Mouse (Mus musculus) C2C12 (cell line): ENCODE measurements around the gene Ccdc66. TPM values are rescaled to one million over a fixed set of nuclear protein-coding genes. Genes with fewer than 3 reads are reported as not detected.

Experiments
- H3K27me3 ChIP-seq: one replicate; pipeline ENCODE4 v1.6.1; 2011; ENCODE audit not compliant: control insufficient read depth, insufficient read depth, insufficient read length
- H3K36me3 ChIP-seq: one replicate; pipeline ENCODE4 v1.6.1; 2011; ENCODE audit not compliant: control insufficient read depth, insufficient read depth
- H3K4me3 ChIP-seq: one replicate; pipeline ENCODE4 v1.5.1; 2011; ENCODE audit warnings: mild to moderate bottlenecking, control low read depth; ENCODE audit not compliant: poor library complexity, insufficient read depth, severe bottlenecking
- H3K79me2 ChIP-seq: one replicate; pipeline ENCODE4 v1.6.1; 2011; ENCODE audit not compliant: control insufficient read depth, insufficient read depth
- H3K79me3 ChIP-seq: one replicate; pipeline ENCODE4 v1.6.1; 2011; ENCODE audit warnings: low read depth, control low read depth
- H3ac ChIP-seq: one replicate; pipeline ENCODE3; 2011; ENCODE audit warnings: low read depth; ENCODE audit not compliant: control insufficient read depth, insufficient read length
- CEBPB ChIP-seq: IDR thresholded peaks from one replicate; pipeline ENCODE4 v1.6.1; 2011; ENCODE audit warnings: low read depth, mild to moderate bottlenecking, control low read depth, moderate library complexity
- CTCF ChIP-seq: IDR thresholded peaks from one replicate; pipeline ENCODE4 v1.5.1; 2011; ENCODE audit not compliant: control insufficient read depth, insufficient read depth, insufficient read length
- FOSL1 ChIP-seq: IDR thresholded peaks from one replicate; pipeline ENCODE4 v1.8.0; 2011; ENCODE audit warnings: mild to moderate bottlenecking, low read length; ENCODE audit not compliant: poor library complexity, insufficient read depth, severe bottlenecking
- MAX ChIP-seq: IDR thresholded peaks from one replicate; pipeline ENCODE4 v1.6.1; 2011; ENCODE audit warnings: mild to moderate bottlenecking, control low read depth
- MYOD1 ChIP-seq: IDR thresholded peaks from one replicate; pipeline ENCODE4 v1.6.1; 2011; ENCODE audit warnings: low read depth; ENCODE audit not compliant: control insufficient read depth, insufficient read length
- MYOG ChIP-seq: IDR thresholded peaks from one replicate; pipeline ENCODE4 v1.6.1; 2011; ENCODE audit not compliant: control insufficient read depth, insufficient read length; ENCODE audit errors: extremely low read depth
- USF1 ChIP-seq: IDR thresholded peaks from one replicate; pipeline ENCODE4 v1.6.1; 2011; ENCODE audit warnings: low read depth, mild to moderate bottlenecking, control low read depth, moderate library complexity
- polyA plus RNA-seq: library from polyadenylated mRNA; unstranded; fragments of >200 nt; fragmentation: generic; extraction: Trizol; gene quantifications from one replicate; pipeline ENCODE4 v1.2.1, GENCODE M21; 2012; ENCODE audit warnings: missing spikeins

Gene Ccdc66
- polyA plus RNA-seq, 1 experiment, result 2.2 TPM

- Histone ChIP-seq H3K4me3 (no peak overlapping the region), H3K79me2 (peaks cover 62% of the 10 kb centered on the region), H3ac (no peak overlapping the region), H3K79me3 (peaks cover 14% of the 10 kb centered on the region), H3K36me3 (peaks cover 26% of the 10 kb centered on the region), H3K27me3 (no peaks in the 10 kb centered on the region)
- TF ChIP-seq MYOG (no peak), MAX (no peak), FOSL1 (no peak), CEBPB (no peak), MYOD1 (no peak), USF1 (no peak), CTCF (no peak)
These were observed 72.1 kb downstream of the Ccdc66 start for GRCm38 (mm10) chr14:27436116-27436515.

- Histone ChIP-seq H3K36me3 (peaks cover 3% of the 10 kb centered on the region), H3K79me2 (peaks cover 75% of the 10 kb centered on the region), H3K27me3 (no peaks in the 10 kb centered on the region), H3ac (no peak overlapping the region), H3K79me3 (peaks cover 27% of the 10 kb centered on the region), H3K4me3 (no peak overlapping the region)
- TF ChIP-seq USF1 (no peak), MAX (no peak), MYOD1 (no peak), FOSL1 (no peak), CEBPB (no peak), CTCF (no peak), MYOG (no peak)
These were observed 76.2 kb downstream of the Ccdc66 start for GRCm38 (mm10) chr14:27432064-27432463.

Other genes starting within 250 kb of the Ccdc66 start
- gene Fam208a, start 79.6 kb downstream of the Ccdc66 start, polyA plus RNA-seq, result 1.7 TPM
- gene Erc2, start 114.0 kb upstream of the Ccdc66 start, polyA plus RNA-seq, result 0.90 TPM